Mouse (Mus musculus) right cerebral cortex, postnatal 4 days (tissue): ENCODE measurements at regions not wholly inside any gene's neighbourhood (a gene's known extent, or its start where the extent isn't known, plus 50 kb on each side); places are given as distances from the start of the nearest gene placed in this dataset.
A peak's percentile ranks its signal among the peaks of the same experiment; 100 is the strongest.

Experiments used
- DNase-seq: peaks from one replicate; pipeline ENCODE4 v3.0.0-alpha.2; 2022

GRCm38 (mm10) chr1:92730576-92730975 is 81.9 kb upstream of the Otos start:
- DNase-seq, result no peak

- DNase-seq, result no peak
Observed at GRCm38 (mm10) chr1:92727961-92728360, 79.3 kb upstream of the Otos start.

GRCm38 (mm10) chr1:92727371-92727770 is 78.7 kb upstream of the Otos start:
- DNase-seq, result no peak

- DNase-seq, result no peak
Observed at GRCm38 (mm10) chr1:92726341-92726740, 77.7 kb upstream of the Otos start.

- no peak for DNase-seq
Observed at GRCm38 (mm10) chr1:92724135-92724534, 75.5 kb upstream of the Otos start.

- no peak for DNase-seq
Observed at GRCm38 (mm10) chr1:92720567-92720966, 71.9 kb upstream of the Otos start.

- no peak for DNase-seq
Observed at GRCm38 (mm10) chr1:92719864-92720263, 71.2 kb upstream of the Otos start.

- DNase-seq, result no peak
Observed at GRCm38 (mm10) chr1:92718108-92718507, 69.5 kb upstream of the Otos start.

GRCm38 (mm10) chr1:92714725-92715324 is 66.2 kb upstream of the Otos start:
- DNase-seq, result no peak

GRCm38 (mm10) chr1:92712366-92712765 is 63.7 kb upstream of the Otos start:
- no peak for DNase-seq

- DNase-seq, result no peak
Observed at GRCm38 (mm10) chr1:92710321-92710839, 61.7 kb upstream of the Otos start.

GRCm38 (mm10) chr1:92709190-92709850 is 60.7 kb upstream of the Otos start:
- no peak for DNase-seq

GRCm38 (mm10) chr1:92707917-92708897 is 59.6 kb upstream of the Otos start:
- DNase-seq, result no peak

- DNase-seq, result no peak
Observed at GRCm38 (mm10) chr1:92707441-92707840, 58.8 kb upstream of the Otos start.

GRCm38 (mm10) chr1:92703903-92704302 is 55.3 kb upstream of the Otos start:
- DNase-seq, result no peak

GRCm38 (mm10) chr1:92703270-92703669 is 54.6 kb upstream of the Otos start:
- no peak for DNase-seq

GRCm38 (mm10) chr1:92700107-92700506 is 51.5 kb upstream of the Otos start:
- DNase-seq, result no peak

GRCm38 (mm10) chr1:92699697-92700096 is 51.1 kb upstream of the Otos start:
- no peak for DNase-seq

- peak; percentile 15 for DNase-seq
Observed at GRCm38 (mm10) chr1:92699048-92699447, 50.4 kb upstream of the Otos start.

- DNase-seq, result no peak
Observed at GRCm38 (mm10) chr1:92698541-92698940, 49.9 kb upstream of the Otos start.
